Mouse (Mus musculus): ENCODE results near the gene Gclc. TPM values are rescaled to one million over a fixed set of nuclear protein-coding genes. Genes with fewer than 3 reads are reported as not detected.

Gclc gene
- total RNA-seq, 1 experiment = 25.2 TPM

GRCm38 (mm10) chr9:77779711-77780110 is 25.4 kb downstream of the Gclc start:
- Histone ChIP-seq H3K9ac (ENCODE audit: insufficient read depth, low read depth, low read length, poor library complexity, severe bottlenecking) (no peak overlapping the region), H3K36me3 (ENCODE audit: control insufficient read depth, insufficient read depth, low read length, poor library complexity, severe bottlenecking) (peaks cover 34% of the 10 kb centered on the region), H3K4me3 (ENCODE audit: insufficient read depth in 1 of 2, low read depth in 1 of 2, low read length in 2 of 2, poor library complexity in 1 of 2, severe bottlenecking in 1 of 2) (no peak overlapping the region), H3K27ac (ENCODE audit: insufficient read depth, low read depth, low read length, poor library complexity, severe bottlenecking) (no peak overlapping the region), H3K4me1 (ENCODE audit: control insufficient read depth in 2 of 2, insufficient read depth in 2 of 2, low read length in 2 of 2, poor library complexity in 1 of 2) (peaks cover 0 to 6% of the 10 kb centered on the region in 2 experiments; a peak in 1 of 4 replicates), H3K9me3 (ENCODE audit: control insufficient read depth, insufficient read depth, low read depth, low read length) (no peaks in the 10 kb centered on the region)
- no peak for DNase-seq (ENCODE audit: low read depth, low spot score)
- TF ChIP-seq ZC3H11A (IDR thresholded peaks at IDR 0.05; ENCODE audit: borderline replicate concordance, low read depth, low read length) (no peak), CHD2 (IDR thresholded peaks at IDR 0.05; ENCODE audit: low read depth, low read length) (no peak), MAFK (IDR thresholded peaks at IDR 0.05; ENCODE audit: insufficient read depth, low read depth, low read length) (no peak), ZNF384 (IDR thresholded peaks at IDR 0.05; ENCODE audit: low read depth, low read length) (no peak), HCFC1 (IDR thresholded peaks at IDR 0.05; ENCODE audit: borderline replicate concordance, insufficient read depth, low read length) (no peak)
- in situ Hi-C loops (cut with MboI; ENCODE audit: low sequenced_read_pairs in 2 of 2, unreplicated experiment in 2 of 2) = no loop called here

DNA sequence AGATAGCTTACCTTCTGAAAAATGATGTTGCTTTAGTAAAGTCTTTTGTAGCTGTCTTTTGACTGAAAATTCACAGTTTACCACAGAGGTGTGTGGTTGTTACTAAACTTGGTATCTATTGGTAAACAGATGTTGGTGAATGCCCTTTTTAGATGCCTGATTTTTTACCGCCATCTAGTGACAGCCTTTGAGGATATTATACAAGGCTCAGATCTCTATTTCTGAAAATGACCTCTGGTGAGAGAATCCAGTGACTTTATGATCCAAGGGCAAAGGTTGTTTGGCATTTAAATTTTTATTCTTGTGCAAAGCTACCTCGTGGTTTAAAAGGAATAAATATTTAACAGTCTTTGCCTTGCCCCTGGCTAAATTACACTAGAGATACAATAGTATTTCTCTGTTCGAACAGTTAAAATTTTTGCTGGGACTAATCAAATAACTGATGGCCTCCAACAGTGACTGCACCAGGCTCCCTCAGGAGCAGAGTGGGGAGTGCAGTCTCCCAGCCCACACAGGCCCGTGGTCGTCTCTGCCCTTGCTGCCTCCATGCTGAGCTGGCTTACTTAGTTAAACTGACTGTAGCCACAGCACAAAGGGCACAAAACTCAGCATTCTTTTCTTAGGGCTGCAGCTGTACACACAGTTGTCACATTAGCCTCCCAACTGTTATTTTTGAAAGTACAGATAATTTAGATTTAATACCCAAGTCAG is 27.3 kb downstream of the Gclc start:
- TF ChIP-seq ZC3H11A (IDR thresholded peaks at IDR 0.05; ENCODE audit: borderline replicate concordance, low read depth, low read length) (no peak), MAFK (IDR thresholded peaks at IDR 0.05; ENCODE audit: insufficient read depth, low read depth, low read length) (no peak), CHD2 (IDR thresholded peaks at IDR 0.05; ENCODE audit: low read depth, low read length) (no peak), ZNF384 (IDR thresholded peaks at IDR 0.05; ENCODE audit: low read depth, low read length) (no peak)
- H3K4me1 ChIP-seq (ENCODE audit: control insufficient read depth in 2 of 2, insufficient read depth in 2 of 2, low read length in 2 of 2, poor library complexity in 1 of 2) = peaks cover 0 to 6% of the 10 kb centered on the region in 2 experiments; a peak in 1 of 4 replicates
- H3K9ac ChIP-seq (ENCODE audit: insufficient read depth, low read depth, low read length, poor library complexity, severe bottlenecking) = no peak overlapping the region
- DNase-seq (ENCODE audit: low read depth, low spot score) = no peak
- H3K4me3 ChIP-seq (ENCODE audit: insufficient read depth in 1 of 2, low read depth in 1 of 2, low read length in 2 of 2, poor library complexity in 1 of 2, severe bottlenecking in 1 of 2) = no peak overlapping the region
- peaks cover 39% of the 10 kb centered on the region for H3K36me3 ChIP-seq (ENCODE audit: control insufficient read depth, insufficient read depth, low read length, poor library complexity, severe bottlenecking)
- in situ Hi-C loops (cut with MboI; ENCODE audit: low sequenced_read_pairs in 2 of 2, unreplicated experiment in 2 of 2) = no loop called here
- H3K9me3 ChIP-seq (ENCODE audit: control insufficient read depth, insufficient read depth, low read depth, low read length) = no peaks in the 10 kb centered on the region
- no peak overlapping the region for H3K27ac ChIP-seq (ENCODE audit: insufficient read depth, low read depth, low read length, poor library complexity, severe bottlenecking)

DNA sequence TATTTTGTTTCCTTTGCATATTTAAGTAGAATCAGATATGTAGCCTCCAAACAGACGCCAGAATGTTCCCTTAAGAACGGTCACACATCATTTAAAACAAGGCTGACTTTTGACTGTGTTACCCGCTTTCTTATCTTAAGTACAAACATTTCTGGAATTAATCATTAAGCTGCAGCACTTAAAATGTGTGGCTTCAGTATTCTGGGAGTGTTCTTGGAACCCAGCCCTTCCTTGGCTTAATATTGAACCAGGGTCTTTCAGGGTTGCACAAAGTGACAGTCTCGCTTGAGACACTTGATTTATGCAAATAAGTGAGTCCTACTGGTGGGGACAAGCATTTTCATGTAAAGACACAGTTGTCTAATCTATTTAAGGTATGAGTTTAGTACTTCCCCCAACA is 27.9 kb downstream of the Gclc start:
- Histone ChIP-seq H3K36me3 (ENCODE audit: control insufficient read depth, insufficient read depth, low read length, poor library complexity, severe bottlenecking) (peaks cover 41% of the 10 kb centered on the region), H3K27ac (ENCODE audit: insufficient read depth, low read depth, low read length, poor library complexity, severe bottlenecking) (no peak overlapping the region), H3K9me3 (ENCODE audit: control insufficient read depth, insufficient read depth, low read depth, low read length) (no peaks in the 10 kb centered on the region), H3K4me3 (ENCODE audit: insufficient read depth in 1 of 2, low read depth in 1 of 2, low read length in 2 of 2, poor library complexity in 1 of 2, severe bottlenecking in 1 of 2) (no peak overlapping the region), H3K4me1 (ENCODE audit: control insufficient read depth in 2 of 2, insufficient read depth in 2 of 2, low read length in 2 of 2, poor library complexity in 1 of 2) (peaks cover 0 to 6% of the 10 kb centered on the region in 2 experiments; a peak in 1 of 4 replicates), H3K9ac (ENCODE audit: insufficient read depth, low read depth, low read length, poor library complexity, severe bottlenecking) (no peak overlapping the region)
- TF ChIP-seq CHD2 (IDR thresholded peaks at IDR 0.05; ENCODE audit: low read depth, low read length) (no peak), MAFK (IDR thresholded peaks at IDR 0.05; ENCODE audit: insufficient read depth, low read depth, low read length) (no peak), ZC3H11A (IDR thresholded peaks at IDR 0.05; ENCODE audit: borderline replicate concordance, low read depth, low read length) (no peak), ZNF384 (IDR thresholded peaks at IDR 0.05; ENCODE audit: low read depth, low read length) (no peak), HCFC1 (IDR thresholded peaks at IDR 0.05; ENCODE audit: borderline replicate concordance, insufficient read depth, low read length) (no peak)
- in situ Hi-C loops (cut with MboI; ENCODE audit: low sequenced_read_pairs in 2 of 2, unreplicated experiment in 2 of 2) = no loop called here
- DNase-seq (ENCODE audit: low read depth, low spot score) = no peak

- Histone ChIP-seq H3K27ac (ENCODE audit: insufficient read depth, low read depth, low read length, poor library complexity, severe bottlenecking) (no peak overlapping the region), H3K4me3 (ENCODE audit: insufficient read depth in 1 of 2, low read depth in 1 of 2, low read length in 2 of 2, poor library complexity in 1 of 2, severe bottlenecking in 1 of 2) (no peak overlapping the region), H3K9me3 (ENCODE audit: control insufficient read depth, insufficient read depth, low read depth, low read length) (no peaks in the 10 kb centered on the region), H3K4me1 (ENCODE audit: control insufficient read depth in 2 of 2, insufficient read depth in 2 of 2, low read length in 2 of 2, poor library complexity in 1 of 2) (peaks cover 0 to 3% of the 10 kb centered on the region in 2 experiments; a peak in 1 of 4 replicates), H3K9ac (ENCODE audit: insufficient read depth, low read depth, low read length, poor library complexity, severe bottlenecking) (no peak overlapping the region), H3K36me3 (ENCODE audit: control insufficient read depth, insufficient read depth, low read length, poor library complexity, severe bottlenecking) (peaks cover 42% of the 10 kb centered on the region)
- in situ Hi-C loops (cut with MboI; ENCODE audit: low sequenced_read_pairs in 2 of 2, unreplicated experiment in 2 of 2) = no loop called here
- TF ChIP-seq HCFC1 (IDR thresholded peaks at IDR 0.05; ENCODE audit: borderline replicate concordance, insufficient read depth, low read length) = no peak
- no peak for TF ChIP-seq ZC3H11A (IDR thresholded peaks at IDR 0.05; ENCODE audit: borderline replicate concordance, low read depth, low read length)
- no peak for TF ChIP-seq CHD2 (IDR thresholded peaks at IDR 0.05; ENCODE audit: low read depth, low read length)
- TF ChIP-seq ZNF384 (IDR thresholded peaks at IDR 0.05; ENCODE audit: low read depth, low read length) = no peak
- no peak for TF ChIP-seq MAFK (IDR thresholded peaks at IDR 0.05; ENCODE audit: insufficient read depth, low read depth, low read length)
- no peak for DNase-seq (ENCODE audit: low read depth, low spot score)
Observed at GRCm38 (mm10) chr9:77783006-77783405, 28.7 kb downstream of the Gclc start.
